Mouse (Mus musculus) kidney, embryonic 16.5 days (tissue): Measurements from ENCODE around the gene Cdc40. TPM values are rescaled to one million over a fixed set of nuclear protein-coding genes. Genes with fewer than 3 reads are reported as not detected.

ENCODE experiments used
- ATAC-seq: fragments of 200-750 bp; cut with Nextera tagmentation; 2 replicates; pipeline ENCODE4 v1.8.0; 2017; ENCODE audit warnings: moderate TSS enrichment; ENCODE audit not compliant: low FRiP score, low TSS enrichment
- H3K27ac ChIP-seq: fragments of 300-500 bp; sonication (generic); 2 replicates; pipeline ENCODE4 v1.5.1; 2014; ENCODE audit warnings: low read length
- H3K27me3 ChIP-seq: fragments of 300-500 bp; sonication (generic); 2 replicates; pipeline ENCODE4 v1.6.1; 2014; ENCODE audit warnings: low read length, control low read depth, mixed read lengths; ENCODE audit not compliant: insufficient read depth
- H3K36me3 ChIP-seq: fragments of 300-500 bp; sonication (generic); 2 replicates; pipeline ENCODE4 v1.6.1; 2014; ENCODE audit warnings: low read length, control low read depth, mixed read lengths; ENCODE audit not compliant: insufficient read depth
- H3K4me1 ChIP-seq: fragments of 300-500 bp; sonication (generic); 2 replicates; pipeline ENCODE4 v1.6.1; 2014; ENCODE audit warnings: low read length, control low read depth, mixed read lengths; ENCODE audit not compliant: insufficient read depth
- H3K4me2 ChIP-seq: fragments of 300-500 bp; sonication (generic); replicated peaks from 2 replicates; pipeline ENCODE4 v1.6.1; 2014; ENCODE audit warnings: low read depth, low read length
- H3K4me3 ChIP-seq: fragments of 300-500 bp; sonication (generic); 2 replicates; pipeline ENCODE4 v1.5.1; 2014; ENCODE audit warnings: mild to moderate bottlenecking, low read length
- H3K9ac ChIP-seq: fragments of 300-500 bp; sonication (generic); replicated peaks from 2 replicates; pipeline ENCODE4 v1.6.1; 2014; ENCODE audit warnings: low read length
- H3K9me3 ChIP-seq: fragments of 300-500 bp; sonication (generic); 2 replicates; pipeline ENCODE4 v1.6.1; 2016; ENCODE audit warnings: low read length, control low read depth
- WGBS: fragments of 180-500 bp; shearing (Covaris S2); extraction: QIAGEN DNeasy Blood & Tissue Kit; methylation state at CpG from one replicate; pipeline ENCODE4 v1.1.7; 2014; 5-methylcytosine and 5-hydroxymethylcytosine counted together
- polyA plus RNA-seq: library from polyadenylated mRNA; unstranded; fragments of >200 nt; fragmentation: Nextera tagmentation; extraction: Ambion mirVana; gene quantifications from 2 replicates; pipeline ENCODE4 v1.2.1, GENCODE M21; 2015

Cdc40 gene
- polyA plus RNA-seq, 1 experiment from 2014 or later: 38.5 TPM

GRCm38 (mm10) chr10:40878246-40878645 lies 4.9 kb downstream of the Cdc40 start:
- Histone ChIP-seq H3K4me1 (peaks cover 13% of the 10 kb centered on the region), H3K27me3 (no peaks in the 10 kb centered on the region), H3K9ac (no peak overlapping the region), H3K9me3 (no peaks in the 10 kb centered on the region), H3K36me3 (no peaks in the 10 kb centered on the region; the same call in 1 of the 2 replicates), H3K4me3 (no peak overlapping the region), H3K27ac (no peak overlapping the region), H3K4me2 (no peak overlapping the region)
- 89% methylated on average over 3 of the region's 3 CpGs for WGBS
- no peak for ATAC-seq

- 78% methylated on average over 2 of the region's 2 CpGs for WGBS
- Histone ChIP-seq H3K36me3 (peaks cover 5% of the 10 kb centered on the region; the same call in 1 of the 2 replicates), H3K27ac (no peak overlapping the region), H3K27me3 (no peaks in the 10 kb centered on the region), H3K9ac (no peak overlapping the region), H3K4me3 (no peak overlapping the region), H3K4me2 (no peak overlapping the region), H3K4me1 (no peaks in the 10 kb centered on the region), H3K9me3 (no peaks in the 10 kb centered on the region)
- ATAC-seq: no peak
Measured at GRCm38 (mm10) chr10:40872052-40872451, 11.1 kb downstream of the Cdc40 start.

GRCm38 (mm10) chr10:40871301-40871700 lies 11.8 kb downstream of the Cdc40 start:
- Histone ChIP-seq H3K36me3 (peaks cover 5% of the 10 kb centered on the region; the same call in 1 of the 2 replicates), H3K27ac (no peak overlapping the region), H3K9ac (no peak overlapping the region), H3K27me3 (no peaks in the 10 kb centered on the region), H3K4me1 (no peaks in the 10 kb centered on the region), H3K4me3 (no peak overlapping the region), H3K4me2 (no peak overlapping the region), H3K9me3 (no peaks in the 10 kb centered on the region)
- ATAC-seq: no peak
- 79% methylated on average over 2 of the region's 2 CpGs for WGBS

GRCm38 (mm10) chr10:40868081-40868480 lies 15.0 kb downstream of the Cdc40 start:
- H3K4me1 ChIP-seq: no peaks in the 10 kb centered on the region
- no peaks in the 10 kb centered on the region for H3K27me3 ChIP-seq
- no peak for ATAC-seq
- peaks cover 21% of the 10 kb centered on the region for H3K36me3 ChIP-seq
- no peak overlapping the region for H3K9ac ChIP-seq
- H3K27ac ChIP-seq: no peak overlapping the region
- H3K4me3 ChIP-seq: no peak overlapping the region
- H3K9me3 ChIP-seq: peaks cover 3% of the 10 kb centered on the region; the same call in 1 of the 2 replicates
- WGBS: 95% methylated on average over 2 of the region's 2 CpGs
- no peak overlapping the region for H3K4me2 ChIP-seq

GRCm38 (mm10) chr10:40857599-40857998 lies 25.5 kb downstream of the Cdc40 start:
- Histone ChIP-seq H3K27ac (no peak overlapping the region), H3K36me3 (0 out of 2 replicates have a peak, but pooled peaks cover 4% of the 10 kb centered on the region), H3K4me3 (no peak overlapping the region), H3K9ac (no peak overlapping the region), H3K27me3 (no peaks in the 10 kb centered on the region), H3K4me2 (no peak overlapping the region), H3K4me1 (no peaks in the 10 kb centered on the region), H3K9me3 (no peaks in the 10 kb centered on the region; the same call in 1 of the 2 replicates)
- 93% methylated on average over 8 of the region's 8 CpGs for WGBS
- no peak for ATAC-seq

GRCm38 (mm10) chr10:40856703-40857102 lies 26.4 kb downstream of the Cdc40 start:
- no peak overlapping the region for H3K9ac ChIP-seq
- no peaks in the 10 kb centered on the region for H3K4me1 ChIP-seq
- no peak overlapping the region for H3K4me3 ChIP-seq
- no peak overlapping the region for H3K27ac ChIP-seq
- no peaks in the 10 kb centered on the region for H3K36me3 ChIP-seq
- no peaks in the 10 kb centered on the region; the same call in 1 of the 2 replicates for H3K9me3 ChIP-seq
- no peak overlapping the region for H3K4me2 ChIP-seq
- no peaks in the 10 kb centered on the region for H3K27me3 ChIP-seq
- ATAC-seq: no peak
- 88% methylated on average over 7 of the region's 7 CpGs for WGBS

- 54% methylated on average over 2 of the region's 2 CpGs for WGBS
- Histone ChIP-seq H3K27me3 (no peaks in the 10 kb centered on the region), H3K4me3 (no peak overlapping the region), H3K9me3 (no peaks in the 10 kb centered on the region; the same call in 1 of the 2 replicates), H3K36me3 (no peaks in the 10 kb centered on the region), H3K9ac (no peak overlapping the region), H3K27ac (no peak overlapping the region), H3K4me2 (no peak overlapping the region), H3K4me1 (no peaks in the 10 kb centered on the region)
- no peak for ATAC-seq
Measured at GRCm38 (mm10) chr10:40855616-40856015, 27.5 kb downstream of the Cdc40 start.

GRCm38 (mm10) chr10:40851138-40851537 lies 32.0 kb downstream of the Cdc40 start:
- Histone ChIP-seq H3K27ac (no peak overlapping the region), H3K9ac (no peak overlapping the region), H3K9me3 (no peaks in the 10 kb centered on the region), H3K4me1 (no peaks in the 10 kb centered on the region), H3K4me3 (no peak overlapping the region), H3K27me3 (no peaks in the 10 kb centered on the region), H3K36me3 (peaks cover 15% of the 10 kb centered on the region), H3K4me2 (no peak overlapping the region)
- ATAC-seq: no peak

- H3K4me3 ChIP-seq: no peak overlapping the region
- H3K27ac ChIP-seq: no peak overlapping the region
- 83% methylated on average over 2 of the region's 2 CpGs for WGBS
- no peaks in the 10 kb centered on the region for H3K27me3 ChIP-seq
- H3K9me3 ChIP-seq: no peaks in the 10 kb centered on the region
- ATAC-seq: no peak
- H3K4me1 ChIP-seq: no peaks in the 10 kb centered on the region
- no peak overlapping the region for H3K4me2 ChIP-seq
- H3K36me3 ChIP-seq: peaks cover 15% of the 10 kb centered on the region
- no peak overlapping the region for H3K9ac ChIP-seq
Measured at GRCm38 (mm10) chr10:40850644-40851043, 32.5 kb downstream of the Cdc40 start.

GRCm38 (mm10) chr10:40847176-40847874 lies 35.8 kb downstream of the Cdc40 start:
- H3K4me1 ChIP-seq: no peaks in the 10 kb centered on the region
- no peak overlapping the region for H3K9ac ChIP-seq
- 90% methylated on average over 10 of the region's 10 CpGs for WGBS
- no peak overlapping the region for H3K27ac ChIP-seq
- ATAC-seq: no peak
- no peaks in the 10 kb centered on the region for H3K27me3 ChIP-seq
- H3K4me3 ChIP-seq: no peak overlapping the region
- H3K36me3 ChIP-seq: peaks cover 23% of the 10 kb centered on the region
- H3K9me3 ChIP-seq: no peaks in the 10 kb centered on the region
- H3K4me2 ChIP-seq: no peak overlapping the region
